Mouse (Mus musculus) olfactory bulb, adult 2 months (tissue): ENCODE measurements around the gene Ccdc9b.

ENCODE experiments used
- CTCF ChIP-seq: fragments of 200-500 bp; IDR thresholded peaks from 2 replicates; pipeline ENCODE4 v1.5.1; 2012; ENCODE audit warnings: low read depth, mild to moderate bottlenecking, low read length, moderate library complexity; ENCODE audit not compliant: insufficient read depth
- POLR2A ChIP-seq: fragments of 200-500 bp; IDR thresholded peaks from 2 replicates; pipeline ENCODE4 v1.6.1; 2012; ENCODE audit warnings: mild to moderate bottlenecking, low read depth, low read length, moderate library complexity; ENCODE audit not compliant: insufficient read depth

DNA sequence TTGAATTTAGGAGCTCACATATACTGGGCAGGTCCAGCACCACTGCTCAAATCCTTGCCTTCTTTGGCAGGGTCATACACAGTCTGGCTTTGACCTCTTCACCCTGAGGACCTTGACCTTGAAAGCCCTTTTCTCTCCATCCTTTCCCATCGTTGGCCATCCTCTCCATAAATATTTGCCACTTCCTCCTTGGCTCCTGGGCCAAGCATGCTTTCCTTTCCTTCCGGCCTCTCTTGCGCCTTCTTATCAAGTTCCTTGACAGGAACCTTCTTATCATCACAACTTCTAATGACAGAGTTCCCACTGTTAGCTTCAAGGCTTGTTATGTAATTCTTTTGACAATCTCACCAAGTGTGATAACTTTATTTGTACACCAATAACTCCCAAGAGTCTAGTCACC lies 42.7 kb upstream of the Ccdc9b start:
- TF ChIP-seq CTCF (no peak), POLR2A (no peak)
